Mouse (Mus musculus): ENCODE data around the gene Syt14. TPM values are rescaled to one million over a fixed set of nuclear protein-coding genes. Genes with fewer than 3 reads are reported as not detected.

The Syt14 gene
- total and polyA plus RNA-seq, 2 experiments from 2014 or later: 0.04 to 0.08 TPM

GRCm38 (mm10) chr1:192854819-192855271, 180.7 kb downstream of the Syt14 start:
- Histone ChIP-seq H3K36me3 (replicated peaks; ENCODE audit: control insufficient read depth, insufficient read depth, low read length) (no peaks in the 10 kb centered on the region), H3K4me1 (ENCODE audit: control insufficient read depth, insufficient read depth) (peaks cover 20% of the 10 kb centered on the region), H3K4me2 (ENCODE audit: low read depth, low read length) (peak overlapping the region; percentile 98), H3K4me3 (ENCODE audit: low read depth, low read length) (peak overlapping the region; percentile 62), H3K9ac (replicated peaks; ENCODE audit: low read depth, low read length) (peak overlapping the region; percentile 64), H3K27ac (ENCODE audit: low read depth) (peak overlapping the region; percentile 74), H3K27me3 (ENCODE audit: control insufficient read depth, insufficient read depth, low read length) (peaks cover 25% of the 10 kb centered on the region; the same call in 1 of the 2 replicates), H3K9me3 (replicated peaks; ENCODE audit: control insufficient read depth, low read length) (no peaks in the 10 kb centered on the region)
- TF ChIP-seq EP300 (IDR thresholded peaks at IDR 0.05; ENCODE audit: low read depth) (no peak), CTCF (IDR thresholded peaks at IDR 0.05; ENCODE audit: low read depth) (no peak)
- DNase-seq (ENCODE audit: low spot score): no peak
- peak; percentile 36; the same call in 1 of the 2 replicates for ATAC-seq (ENCODE audit: insufficient read depth, low read depth)
- 0% methylated on average over 31 of the region's 45 CpGs for WGBS

- peaks cover 20% of the 10 kb centered on the region for H3K4me1 ChIP-seq (ENCODE audit: control insufficient read depth, insufficient read depth)
Measured at GRCm38 (mm10) chr1:192853988-192854818, 181.4 kb downstream of the Syt14 start.

GRCm38 (mm10) chr1:192853429-192853828, 182.1 kb downstream of the Syt14 start:
- peak overlapping the region; percentile 98; the same call in 1 of the 2 replicates for H3K4me2 ChIP-seq (ENCODE audit: low read depth, low read length)
- peaks cover 25% of the 10 kb centered on the region; the same call in 1 of the 2 replicates for H3K27me3 ChIP-seq (ENCODE audit: control insufficient read depth, insufficient read depth, low read length)
- no peak for DNase-seq (ENCODE audit: low spot score)
- H3K9me3 ChIP-seq (replicated peaks; ENCODE audit: control insufficient read depth, low read length): no peaks in the 10 kb centered on the region
- 73% methylated on average over 2 of the region's 2 CpGs for WGBS
- peaks cover 20% of the 10 kb centered on the region for H3K4me1 ChIP-seq (ENCODE audit: control insufficient read depth, insufficient read depth)
- H3K9ac ChIP-seq (replicated peaks; ENCODE audit: low read depth, low read length): no peak overlapping the region
- H3K4me3 ChIP-seq (ENCODE audit: low read depth, low read length): no peak overlapping the region
- peaks cover 4% of the 10 kb centered on the region; the same call in 1 of the 2 replicates for H3K36me3 ChIP-seq (replicated peaks; ENCODE audit: control insufficient read depth, insufficient read depth, low read length)
- H3K27ac ChIP-seq (ENCODE audit: low read depth): no peak overlapping the region
- ATAC-seq (ENCODE audit: insufficient read depth, low read depth): no peak
- no peak for TF ChIP-seq EP300 (IDR thresholded peaks at IDR 0.05; ENCODE audit: low read depth)
- no peak for TF ChIP-seq CTCF (IDR thresholded peaks at IDR 0.05; ENCODE audit: low read depth)

More at GRCm38 (mm10) chr1:192853988-192854818, 181.4 kb downstream of the Syt14 start:
- Histone ChIP-seq H3K4me3 (ENCODE audit: low read depth, low read length) (peak overlapping the region; percentile 62), H3K9me3 (replicated peaks; ENCODE audit: control insufficient read depth, low read length) (no peaks in the 10 kb centered on the region), H3K9ac (replicated peaks; ENCODE audit: low read depth, low read length) (peak overlapping the region; percentile 64), H3K4me2 (ENCODE audit: low read depth, low read length) (peak overlapping the region; percentile 98), H3K27ac (ENCODE audit: low read depth) (peak overlapping the region; percentile 74), H3K27me3 (ENCODE audit: control insufficient read depth, insufficient read depth, low read length) (peaks cover 25% of the 10 kb centered on the region; the same call in 1 of the 2 replicates), H3K36me3 (replicated peaks; ENCODE audit: control insufficient read depth, insufficient read depth, low read length) (no peaks in the 10 kb centered on the region)
- DNase-seq (ENCODE audit: low spot score) (no peak), ATAC-seq (ENCODE audit: insufficient read depth, low read depth) (no peak)
- WGBS: 18% methylated on average over 19 of the region's 19 CpGs
- TF ChIP-seq EP300 (IDR thresholded peaks at IDR 0.05; ENCODE audit: low read depth): no peak
- no peak for TF ChIP-seq CTCF (IDR thresholded peaks at IDR 0.05; ENCODE audit: low read depth)

- H3K36me3 ChIP-seq (replicated peaks; ENCODE audit: control insufficient read depth, insufficient read depth, low read length): peaks cover 14% of the 10 kb centered on the region; the same call in 1 of the 2 replicates
- H3K4me3 ChIP-seq (ENCODE audit: low read depth, low read length): no peak overlapping the region
- peaks cover 20% of the 10 kb centered on the region for H3K4me1 ChIP-seq (ENCODE audit: control insufficient read depth, insufficient read depth)
- H3K27ac ChIP-seq (ENCODE audit: low read depth): peak overlapping the region; percentile 63
- no peaks in the 10 kb centered on the region for H3K9me3 ChIP-seq (replicated peaks; ENCODE audit: control insufficient read depth, low read length)
- peak overlapping the region; percentile 17; the same call in 1 of the 2 replicates for H3K4me2 ChIP-seq (ENCODE audit: low read depth, low read length)
- ATAC-seq (ENCODE audit: insufficient read depth, low read depth) (no peak), DNase-seq (ENCODE audit: low spot score) (no peak)
- TF ChIP-seq CTCF (IDR thresholded peaks at IDR 0.05; ENCODE audit: low read depth): no peak
- TF ChIP-seq EP300 (IDR thresholded peaks at IDR 0.05; ENCODE audit: low read depth): no peak
- 0 out of 2 replicates have a peak overlapping the region, but pooled peaks have one; percentile 3 for H3K9ac ChIP-seq (replicated peaks; ENCODE audit: low read depth, low read length)
- peaks cover 25% of the 10 kb centered on the region; the same call in 1 of the 2 replicates for H3K27me3 ChIP-seq (ENCODE audit: control insufficient read depth, insufficient read depth, low read length)
Measured at GRCm38 (mm10) chr1:192852047-192852446, 183.5 kb downstream of the Syt14 start.

- TF ChIP-seq CTCF (IDR thresholded peaks at IDR 0.05; ENCODE audit: low read depth): no peak
- no peak for TF ChIP-seq EP300 (IDR thresholded peaks at IDR 0.05; ENCODE audit: low read depth)
- Histone ChIP-seq H3K27me3 (ENCODE audit: control insufficient read depth, insufficient read depth, low read length) (peaks cover 25% of the 10 kb centered on the region; the same call in 1 of the 2 replicates), H3K4me1 (ENCODE audit: control insufficient read depth, insufficient read depth) (peaks cover 20% of the 10 kb centered on the region), H3K9me3 (replicated peaks; ENCODE audit: control insufficient read depth, low read length) (no peaks in the 10 kb centered on the region), H3K36me3 (replicated peaks; ENCODE audit: control insufficient read depth, insufficient read depth, low read length) (peaks cover 14% of the 10 kb centered on the region; the same call in 1 of the 2 replicates), H3K4me2 (ENCODE audit: low read depth, low read length) (peak overlapping the region; percentile 17), H3K9ac (replicated peaks; ENCODE audit: low read depth, low read length) (no peak overlapping the region), H3K4me3 (ENCODE audit: low read depth, low read length) (no peak overlapping the region), H3K27ac (ENCODE audit: low read depth) (peak overlapping the region; percentile 63)
- ATAC-seq (ENCODE audit: insufficient read depth, low read depth): peak; percentile 80
- peak; percentile 88 for DNase-seq (ENCODE audit: low spot score)
- WGBS: 4% methylated on average over 6 of the region's 6 CpGs
Measured at GRCm38 (mm10) chr1:192851640-192852039, 183.9 kb downstream of the Syt14 start.

Data from heart, postnatal 0 days (tissue).